8 mouse cellular contexts compared by ENCODE assay signal in the genomic region with DNA sequence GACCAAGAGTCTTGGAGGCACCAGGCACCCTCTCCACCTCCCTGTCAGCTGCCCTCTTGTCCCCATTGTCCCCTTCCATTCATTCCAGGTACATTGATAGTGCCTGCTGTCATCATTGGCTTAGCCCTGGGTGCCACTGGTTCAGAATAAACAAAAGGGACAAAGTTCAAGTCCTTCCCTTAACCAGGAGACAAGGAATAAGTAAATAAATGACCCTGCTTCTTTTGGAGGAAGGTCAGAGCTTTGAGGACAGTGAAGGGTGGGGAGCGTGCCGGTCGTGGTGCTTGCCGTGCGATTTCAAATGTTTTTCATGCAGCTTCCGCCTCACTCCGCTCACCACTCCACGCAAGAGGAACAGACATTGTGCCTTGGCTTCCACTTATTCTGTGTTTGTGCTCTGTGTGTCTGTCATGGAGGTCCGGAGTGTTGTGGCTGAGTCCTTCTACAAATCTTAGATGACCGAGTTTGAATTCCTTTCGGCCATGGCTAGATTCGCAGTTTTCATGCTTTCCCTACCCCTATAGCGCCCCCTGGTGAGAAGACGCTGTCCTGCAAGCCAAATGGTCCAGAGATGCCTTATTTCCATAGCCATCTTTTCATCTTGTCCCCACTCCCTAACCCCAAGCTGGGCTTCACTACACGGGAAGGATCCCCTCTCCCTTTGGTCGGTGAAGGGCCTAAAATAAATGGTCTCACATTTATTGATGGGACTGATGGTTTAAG. TPM values are rescaled to one million over a fixed set of nuclear protein-coding genes. Genes with fewer than 3 reads are reported as not detected.
DNase-seq lines count a peak whose midpoint lies in the region; ATAC-seq lines count a peak whose summit lies in the region.

No protein-coding gene starts in this region.

- intact Hi-C loops in left cerebral cortex, postnatal 36 days (cut with DNase I) = loop anchor here (2.0 to 10.0 kb wide), 5 partner anchors 137 to 757 kb away; a partner anchor contains a TSS

- no peak overlapping the region for H3K27ac ChIP-seq in hindbrain, embryonic 14.5 days
- H3K27ac ChIP-seq in hindbrain, embryonic 13.5 days = no peak overlapping the region
- H3K27ac ChIP-seq in intestine, embryonic 16.5 days (ENCODE audit: low read length) = no peak overlapping the region
- H3K27ac ChIP-seq in stomach, embryonic 16.5 days (ENCODE audit: low read length) = no peak overlapping the region

- peaks cover 7% of the 10 kb centered on the region; the same call in 1 of the 2 replicates for H3K36me3 ChIP-seq in hindbrain, embryonic 14.5 days (replicated peaks; ENCODE audit: control insufficient read depth, insufficient read depth)
- peaks cover 3% of the 10 kb centered on the region; the same call in 1 of the 2 replicates for H3K36me3 ChIP-seq in hindbrain, embryonic 13.5 days
- H3K36me3 ChIP-seq in intestine, embryonic 16.5 days (ENCODE audit: control insufficient read depth, insufficient read depth, low read length) = no peaks in the 10 kb centered on the region
- H3K36me3 ChIP-seq in stomach, embryonic 16.5 days (ENCODE audit: control insufficient read depth, insufficient read depth, low read length) = no peaks in the 10 kb centered on the region

- H3K4me3 ChIP-seq in hindbrain, embryonic 14.5 days (replicated peaks; ENCODE audit: low read length) = no peak overlapping the region
- H3K4me3 ChIP-seq in hindbrain, embryonic 13.5 days = no peak overlapping the region
- peak overlapping the region; percentile 28 for H3K4me3 ChIP-seq in intestine, embryonic 16.5 days (ENCODE audit: low read length)
- peak overlapping the region; percentile 18 for H3K4me3 ChIP-seq in stomach, embryonic 16.5 days (replicated peaks; ENCODE audit: low read length)

- ATAC-seq in hindbrain, embryonic 14.5 days (ENCODE audit: low FRiP score) = no peak
- no peak for ATAC-seq in hindbrain, embryonic 13.5 days (ENCODE audit: low FRiP score)
- ATAC-seq in intestine, embryonic 16.5 days = peak; percentile 65
- peak; percentile 72; the same call in 1 of the 2 replicates for ATAC-seq in monocyte, adult 5-6 weeks (replicated peaks; ENCODE audit: insufficient number of reproducible peaks, low FRiP score, low TSS enrichment, poor library complexity, severe bottlenecking)
- peak; percentile 15; the same call in 1 of the 2 replicates for ATAC-seq in stomach, embryonic 16.5 days (ENCODE audit: insufficient read depth, low FRiP score)

- 43% methylated on average over 16 of the region's 16 CpGs for WGBS in hindbrain, embryonic 14.5 days
- 43% methylated on average over 16 of the region's 16 CpGs for WGBS in hindbrain, embryonic 13.5 days
- WGBS in intestine, embryonic 16.5 days = 25% methylated on average over 16 of the region's 16 CpGs
- 31% methylated on average over 16 of the region's 16 CpGs for WGBS in stomach, embryonic 16.5 days

- peak; percentile 81 for DNase-seq in hindbrain, embryonic 14.5 days (ENCODE audit: low spot score)
- peak; percentile 90 for DNase-seq in cerebellum, adult 9-10 months
- DNase-seq in gastrocnemius, adult 8-10 months (ENCODE audit: low spot score in 2 of 2) = peak; percentile 68 to 71
- DNase-seq in left cerebral cortex, postnatal 36 days (ENCODE audit: low spot score in 2 of 2) = peak; percentile 72 to 82

- H3K27me3 ChIP-seq in hindbrain, embryonic 14.5 days (ENCODE audit: control insufficient read depth, insufficient read depth, low read length) = no peaks in the 10 kb centered on the region
- H3K27me3 ChIP-seq in hindbrain, embryonic 13.5 days = no peaks in the 10 kb centered on the region
- no peaks in the 10 kb centered on the region for H3K27me3 ChIP-seq in intestine, embryonic 16.5 days (replicated peaks; ENCODE audit: control insufficient read depth, insufficient read depth, low read length)
- no peaks in the 10 kb centered on the region for H3K27me3 ChIP-seq in stomach, embryonic 16.5 days (ENCODE audit: control insufficient read depth, insufficient read depth, low read length)

- no peaks in the 10 kb centered on the region for H3K9me3 ChIP-seq in hindbrain, embryonic 14.5 days (ENCODE audit: control insufficient read depth, low read length)
- H3K9me3 ChIP-seq in hindbrain, embryonic 13.5 days = no peaks in the 10 kb centered on the region
- H3K9me3 ChIP-seq in intestine, embryonic 16.5 days (ENCODE audit: control insufficient read depth, low read length) = no peaks in the 10 kb centered on the region
- no peaks in the 10 kb centered on the region for H3K9me3 ChIP-seq in stomach, embryonic 16.5 days (replicated peaks; ENCODE audit: control insufficient read depth, low read length)

- H3K4me1 ChIP-seq in hindbrain, embryonic 14.5 days (replicated peaks; ENCODE audit: control insufficient read depth, insufficient read depth, low read length) = peaks cover 12% of the 10 kb centered on the region
- peaks cover 13% of the 10 kb centered on the region for H3K4me1 ChIP-seq in hindbrain, embryonic 13.5 days (replicated peaks)
- peaks cover 13% of the 10 kb centered on the region for H3K4me1 ChIP-seq in intestine, embryonic 16.5 days (ENCODE audit: control insufficient read depth, insufficient read depth, low read length)
- H3K4me1 ChIP-seq in stomach, embryonic 16.5 days (ENCODE audit: control insufficient read depth, insufficient read depth, low read length) = peaks cover 7% of the 10 kb centered on the region

- H3K4me2 ChIP-seq in hindbrain, embryonic 14.5 days (replicated peaks) = peak overlapping the region; percentile 11; the same call in 1 of the 2 replicates
- no peak overlapping the region for H3K4me2 ChIP-seq in hindbrain, embryonic 13.5 days
- H3K4me2 ChIP-seq in intestine, embryonic 16.5 days (ENCODE audit: low read depth, low read length) = peak overlapping the region; percentile 38
- peak overlapping the region; percentile 45 for H3K4me2 ChIP-seq in stomach, embryonic 16.5 days (ENCODE audit: low read depth, low read length)

- H3K9ac ChIP-seq in hindbrain, embryonic 14.5 days = no peak overlapping the region
- H3K9ac ChIP-seq in hindbrain, embryonic 13.5 days = no peak overlapping the region
- no peak overlapping the region; the same call in 1 of the 2 replicates for H3K9ac ChIP-seq in intestine, embryonic 16.5 days (ENCODE audit: low read depth, low read length)
- no peak overlapping the region for H3K9ac ChIP-seq in stomach, embryonic 16.5 days (ENCODE audit: low read length)

RNA-seq across cellular contexts. Expression of a gene that starts 6.2 kb away (rescaled TPM):
- 26.0 and 26.1 TPM in 2 replicates for polyA plus RNA-seq in hindbrain, embryonic 14.5 days (2014; fragmentation: Nextera tagmentation; extraction: Ambion mirVana)
- 25.2 and 27.1 TPM in 2 replicates for polyA plus RNA-seq in hindbrain, embryonic 13.5 days (2015; fragmentation: Nextera tagmentation; extraction: Ambion mirVana)
- 10 to 100 TPM in 1 of 4 experiments, 1 to 10 TPM in 3; 8.0 to 10.8 (median 9.0) TPM for total RNA-seq in gastrocnemius, adult 8-10 months (2022)
- polyA plus RNA-seq in intestine, embryonic 16.5 days (2015; fragmentation: Nextera tagmentation; extraction: Ambion mirVana) = 16.5 and 19.7 TPM in 2 replicates
- total RNA-seq in left cerebral cortex, postnatal 36 days (2021) = 10 to 100 TPM; 17.3 to 22.5 TPM
- 17.5 to 38.1 TPM (median 29.6 TPM) in 3 replicates for total RNA-seq in monocyte, adult 5-6 weeks (2017)
- polyA plus RNA-seq in stomach, embryonic 16.5 days (2015; fragmentation: Nextera tagmentation; extraction: Ambion mirVana) = 12.8 and 18.3 TPM in 2 replicates

RNA-seq across cellular contexts. Expression of a gene that starts 46.5 kb away (rescaled TPM):
- polyA plus RNA-seq in hindbrain, embryonic 14.5 days (2014; fragmentation: Nextera tagmentation; extraction: Ambion mirVana) = 45.3 and 47.0 TPM in 2 replicates
- 33.6 and 34.6 TPM in 2 replicates for polyA plus RNA-seq in hindbrain, embryonic 13.5 days (2015; fragmentation: Nextera tagmentation; extraction: Ambion mirVana)
- total RNA-seq in gastrocnemius, adult 8-10 months (2022) = 10 to 100 TPM; 75.9 to 99.5 (median 81.1) TPM
- 14.0 and 14.2 TPM in 2 replicates for polyA plus RNA-seq in intestine, embryonic 16.5 days (2015; fragmentation: Nextera tagmentation; extraction: Ambion mirVana)
- total RNA-seq in left cerebral cortex, postnatal 36 days (2021) = 100 to 1,000 TPM in 1 of 2 experiments, 10 to 100 TPM in 1; 90.2 to 105 TPM
- 47.6 to 61.5 TPM (median 57.5 TPM) in 3 replicates for total RNA-seq in monocyte, adult 5-6 weeks (2017)
- 20.4 and 20.5 TPM in 2 replicates for polyA plus RNA-seq in stomach, embryonic 16.5 days (2015; fragmentation: Nextera tagmentation; extraction: Ambion mirVana)

RNA-seq across cellular contexts. Expression of a gene that starts 54.3 kb away (rescaled TPM):
- polyA plus RNA-seq in hindbrain, embryonic 14.5 days (2014; fragmentation: Nextera tagmentation; extraction: Ambion mirVana) = 360 and 387 TPM in 2 replicates
- polyA plus RNA-seq in hindbrain, embryonic 13.5 days (2015; fragmentation: Nextera tagmentation; extraction: Ambion mirVana) = 294 and 302 TPM in 2 replicates
- 100 to 1,000 TPM; 231 to 247 (median 235) TPM for total RNA-seq in gastrocnemius, adult 8-10 months (2022)
- polyA plus RNA-seq in intestine, embryonic 16.5 days (2015; fragmentation: Nextera tagmentation; extraction: Ambion mirVana) = 280 and 296 TPM in 2 replicates
- 100 to 1,000 TPM; 404 to 446 TPM for total RNA-seq in left cerebral cortex, postnatal 36 days (2021)
- 214 to 260 TPM (median 240 TPM) in 3 replicates for total RNA-seq in monocyte, adult 5-6 weeks (2017)
- 279 and 321 TPM in 2 replicates for polyA plus RNA-seq in stomach, embryonic 16.5 days (2015; fragmentation: Nextera tagmentation; extraction: Ambion mirVana)

Comparison
In these comparisons a context has a peak if more than half of its experiments do, and no peak if none do; other contexts are left out.
1. ATAC-seq: peak in intestine, embryonic 16.5 days (single experiment), monocyte, adult 5-6 weeks (single experiment) and stomach, embryonic 16.5 days (single experiment); none in hindbrain, embryonic 14.5 days (single experiment) and hindbrain, embryonic 13.5 days (single experiment).
2. H3K4me3 ChIP-seq: peak in intestine, embryonic 16.5 days (single experiment) and stomach, embryonic 16.5 days (single experiment); none in hindbrain, embryonic 14.5 days (single experiment) and hindbrain, embryonic 13.5 days (single experiment).
3. Peak in every context shown above with its lines, with median percentiles within 50 percentile points of each other: DNase-seq.